In the genomic region with DNA sequence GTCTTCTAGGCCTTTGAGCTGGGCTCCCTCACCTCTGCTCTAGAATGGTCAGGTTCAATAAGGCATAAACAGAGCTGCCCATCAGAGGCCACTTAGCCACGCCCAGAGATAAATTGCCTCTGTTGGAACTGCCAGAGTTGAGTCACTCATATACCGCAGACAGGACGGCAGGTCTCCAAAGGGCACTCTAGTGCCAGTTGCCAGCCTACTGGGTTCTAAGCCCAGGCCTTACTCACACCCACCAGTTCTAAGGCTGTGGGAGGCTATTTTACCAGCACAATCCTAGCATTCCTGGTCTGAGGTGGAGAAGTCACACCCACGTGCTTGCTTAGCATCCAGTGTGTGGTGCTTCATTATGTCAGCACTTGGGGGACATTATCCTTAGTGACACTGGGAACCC, we compare ENCODE assay signal across 9 mouse cellular contexts. TPM values are rescaled to one million over a fixed set of nuclear protein-coding genes. Genes with fewer than 3 reads are reported as not detected.
DNase-seq lines count a peak whose midpoint lies in the region.
"Had no signal": no experiment of that assay in that cellular context is flagged by ENCODE, and none has a peak within 500 bp of the region (broad histone marks: within the 10 kb centered on the region; RNA-seq: fewer than 3 reads in every experiment).

No protein-coding gene starts in this region.

- DNase-seq in heart, adult 11 months: peak; percentile 89
- no peak for DNase-seq in heart, postnatal 25 days (ENCODE audit: low spot score)
- peak; percentile 43 for DNase-seq in urinary bladder, postnatal 14 days (ENCODE audit: low spot score)
- no peak for DNase-seq in urinary bladder, postnatal 10 days (ENCODE audit: low spot score)
- peak; percentile 86 for DNase-seq in large intestine, adult 2 months (ENCODE audit: low read depth, low spot score)
- no peak for DNase-seq in frontal cortex, postnatal 25 days (ENCODE audit: low spot score in 2 of 2)
- DNase-seq in ovary, postnatal 10 days (ENCODE audit: low spot score): no peak
- DNase-seq in right cerebral cortex, postnatal 36 days (ENCODE audit: low spot score in 2 of 2): no peak
- DNase-seq: layer of hippocampus, postnatal 36 days had no signal

- 27% methylated on average over 4 of the region's 4 CpGs for WGBS in large intestine, adult 2 months

- intact Hi-C loops in heart, postnatal 25 days (cut with DNase I): no loop called here

RNA-seq across cellular contexts. Expression of a gene that starts 50.6 kb away (rescaled TPM):
- total RNA-seq in heart, postnatal 25 days (2021): 10 to 100 TPM; 22.1 to 32.7 TPM
- polyA plus RNA-seq in large intestine, adult 2 months (2012; rRNA removed): 47.7 and 66.8 TPM in 2 replicates

Comparison
In these comparisons a context has a peak if more than half of its experiments do, and no peak if none do; other contexts are left out.
1. DNase-seq: peak in heart, adult 11 months (single experiment), urinary bladder, postnatal 14 days (single experiment) and large intestine, adult 2 months (single experiment); none in heart, postnatal 25 days (single experiment), urinary bladder, postnatal 10 days (single experiment), frontal cortex, postnatal 25 days (0 of 2), ovary, postnatal 10 days (single experiment) and right cerebral cortex, postnatal 36 days (0 of 2).